Mouse (Mus musculus) retina, adult 2 months (tissue): Measurements from ENCODE around the gene Zkscan6.

Source experiments
- DNase-seq: peaks from one replicate; pipeline ENCODE4 v3.0.0-alpha.2; 2012; ENCODE audit warnings: low read depth, low spot score

Gene Zkscan6

DNA sequence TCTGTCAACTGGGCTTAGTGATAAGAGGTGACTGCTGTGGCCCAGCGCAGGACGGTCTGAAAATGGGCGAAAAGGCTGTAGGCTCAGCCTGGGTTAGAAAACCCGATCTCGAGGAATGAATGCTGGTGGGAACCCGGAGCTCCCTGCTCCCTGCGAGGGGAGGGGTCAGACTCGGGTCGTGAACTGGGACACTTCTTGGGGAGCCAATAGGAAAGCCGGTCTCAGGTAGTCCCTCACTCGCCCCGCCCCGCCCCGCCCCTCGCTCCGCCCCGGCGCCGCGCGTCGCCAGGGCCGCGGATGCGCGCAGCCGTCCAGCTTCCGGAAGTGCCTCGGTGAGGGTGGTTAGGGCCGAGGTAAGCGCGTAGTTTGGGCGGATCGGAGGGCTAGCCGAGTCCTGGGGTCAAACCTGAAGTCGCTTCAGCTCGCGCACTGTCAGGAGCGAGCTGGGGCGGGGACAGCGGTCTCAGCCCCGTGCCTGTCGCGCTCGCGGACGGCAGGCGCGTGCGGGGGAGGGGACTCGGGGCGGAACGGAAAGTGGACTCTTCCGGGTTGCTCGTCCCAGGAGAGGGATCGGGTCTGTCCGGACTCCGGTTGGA, at the start of gene Zkscan6:
Gene Zkscan6, plus strand, starts transcription at position 267 of the 596 bp plus-strand sequence.
- DNase-seq, result peak; percentile 84

- DNase-seq, result no peak
Measured at GRCm38 (mm10) chr11:65759350-65759749, 47.6 kb upstream of the Zkscan6 start.

GRCm38 (mm10) chr11:65760912-65761311, 46.1 kb upstream of the Zkscan6 start:
- no peak for DNase-seq

- no peak for DNase-seq
Measured at GRCm38 (mm10) chr11:65768445-65768844, 38.5 kb upstream of the Zkscan6 start.

DNA sequence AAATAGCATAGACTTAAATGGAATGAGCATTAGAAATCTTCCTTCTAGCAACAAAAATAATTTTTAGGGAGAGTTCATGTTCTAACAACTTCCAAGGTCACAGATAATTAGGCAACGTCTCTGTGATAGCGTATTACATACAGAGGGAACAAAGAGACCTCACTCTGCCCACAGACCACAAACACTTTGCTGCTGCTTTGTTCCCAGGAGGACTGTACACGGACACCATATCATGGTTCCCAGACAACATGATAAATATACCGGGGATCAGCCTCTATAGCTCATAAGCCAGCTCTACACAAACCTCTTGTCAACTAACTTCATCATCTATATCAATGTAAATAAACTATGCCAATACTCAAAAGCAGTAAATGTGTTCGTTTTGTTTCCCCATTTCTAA, 37.0 kb upstream of the Zkscan6 start:
- no peak for DNase-seq

GRCm38 (mm10) chr11:65771546-65771945, 35.4 kb upstream of the Zkscan6 start:
- no peak for DNase-seq

DNA sequence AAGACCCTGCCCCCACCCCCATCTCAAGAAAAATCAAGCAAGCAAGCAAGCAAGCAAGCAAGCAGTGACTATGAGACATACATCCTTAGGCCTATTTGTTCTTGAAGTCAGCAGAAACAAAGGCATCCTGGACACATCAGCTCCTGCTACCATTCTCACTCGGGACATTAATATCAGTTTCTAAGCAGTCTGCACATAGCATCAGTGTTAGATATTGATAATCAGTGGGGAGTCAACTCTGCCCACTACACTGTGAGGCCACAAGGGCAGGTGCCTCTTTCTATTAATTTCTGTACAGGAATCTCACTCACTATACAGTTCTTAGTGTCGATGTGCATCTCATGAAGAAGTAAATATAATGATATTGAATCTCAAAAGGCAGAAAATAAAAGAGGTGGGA, 33.4 kb upstream of the Zkscan6 start:
- no peak for DNase-seq

DNA sequence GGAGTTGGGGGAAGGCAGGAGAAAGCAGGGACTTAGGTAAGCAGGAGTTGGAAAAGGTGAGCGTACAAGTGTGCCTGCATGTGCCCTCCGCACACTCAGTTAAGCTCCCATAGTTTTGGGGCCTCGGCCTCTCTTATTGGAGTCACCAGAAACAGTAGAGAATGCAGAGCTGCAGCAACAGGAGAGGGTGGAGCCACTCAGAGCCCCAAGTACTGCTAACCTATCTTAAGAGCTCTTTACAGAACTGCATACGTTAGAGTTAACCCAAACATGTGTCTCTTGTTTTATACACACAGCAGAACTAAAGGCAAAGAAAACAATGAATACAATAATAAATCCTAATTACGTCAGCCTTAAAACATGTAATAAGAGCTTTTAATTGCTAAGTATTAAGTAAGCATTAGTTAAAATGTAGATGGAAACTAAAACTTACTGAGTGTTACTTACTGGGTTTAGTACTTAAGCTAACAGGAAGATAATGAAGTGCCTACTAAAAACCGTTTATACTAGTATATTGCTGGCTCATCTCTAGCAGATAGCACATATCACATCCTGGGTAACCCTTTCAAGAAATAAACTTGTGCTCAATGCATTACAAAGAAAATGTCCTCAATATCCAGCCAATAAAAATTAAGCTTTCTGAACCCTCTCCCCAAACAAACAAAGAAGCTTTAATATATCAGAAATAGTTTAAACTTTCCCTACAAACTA, 32.9 kb upstream of the Zkscan6 start:
- DNase-seq, result no peak

DNA sequence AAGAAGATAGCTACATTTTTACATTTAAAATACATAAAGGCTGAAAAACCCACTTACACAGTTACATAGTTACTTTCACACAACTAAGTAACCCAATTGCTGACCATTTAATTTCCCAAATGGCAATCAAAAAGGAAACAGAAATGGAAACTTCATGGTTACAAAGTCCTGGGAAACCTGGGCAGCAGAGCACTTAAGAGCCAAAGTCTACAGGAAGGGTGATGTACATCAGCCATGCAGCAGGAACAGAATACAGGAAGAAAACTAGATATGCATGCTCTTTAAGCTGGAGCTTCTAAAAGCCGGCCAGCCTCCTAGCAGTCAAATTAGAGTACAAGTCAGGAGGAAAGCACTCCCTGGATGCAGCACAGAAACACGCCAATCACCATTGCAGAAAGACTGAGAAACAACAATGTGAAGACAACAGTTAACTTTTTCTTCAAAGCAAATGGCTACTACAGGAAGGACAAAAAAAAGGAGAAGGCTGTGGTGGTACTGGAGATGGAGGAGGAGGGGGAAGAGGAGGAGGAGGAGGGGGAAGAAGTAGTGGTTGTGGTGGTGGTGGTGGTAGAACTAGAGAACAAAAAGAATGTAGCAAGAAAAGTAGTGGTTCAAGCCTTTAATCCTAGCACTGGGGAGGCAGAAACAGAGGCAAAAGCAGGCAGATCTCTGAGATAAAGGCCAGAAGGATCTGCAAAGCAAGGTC, 29.9 kb upstream of the Zkscan6 start:
- no peak for DNase-seq

GRCm38 (mm10) chr11:65777810-65778209, 29.2 kb upstream of the Zkscan6 start:
- DNase-seq, result no peak

DNA sequence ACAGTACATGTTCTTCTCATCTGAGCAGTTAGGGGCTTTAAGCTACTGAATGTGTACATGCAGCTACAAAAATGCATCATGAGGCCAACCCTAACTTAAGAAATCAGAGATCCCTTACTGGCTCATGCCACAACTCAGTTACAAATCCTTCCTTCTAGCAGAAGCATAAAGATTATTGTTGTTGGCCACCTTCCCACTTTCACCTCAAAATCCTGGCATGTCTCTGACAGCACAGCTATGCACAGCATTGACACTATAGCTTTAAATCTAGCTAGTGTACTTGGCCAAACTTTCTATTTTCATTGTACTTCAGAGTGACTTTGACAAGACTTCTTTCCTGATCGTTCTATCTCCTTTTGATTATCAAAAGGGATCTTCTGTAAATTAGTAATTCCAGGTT, 27.9 kb upstream of the Zkscan6 start:
- no peak for DNase-seq

- DNase-seq, result no peak
Measured at GRCm38 (mm10) chr11:65779578-65779977, 27.4 kb upstream of the Zkscan6 start.

DNA sequence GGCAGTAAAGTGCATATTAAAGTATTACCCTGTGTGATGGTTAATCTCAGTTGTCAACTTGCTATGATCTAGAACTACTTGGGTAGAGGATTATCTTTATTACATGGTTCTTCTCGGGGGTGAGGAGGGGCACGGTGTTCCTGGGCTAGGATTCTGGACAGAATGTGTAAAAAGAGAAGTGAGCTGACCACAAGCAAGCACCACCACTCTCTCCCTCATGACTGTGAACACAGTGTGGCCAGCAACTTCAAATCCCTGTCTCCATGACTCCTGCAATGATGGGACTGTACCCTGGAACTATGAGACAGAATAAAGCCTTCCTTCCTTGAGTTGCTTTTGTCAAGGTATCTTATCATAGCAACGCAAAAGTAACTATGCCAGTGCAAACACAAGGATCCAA, 25.4 kb upstream of the Zkscan6 start:
- no peak for DNase-seq

DNA sequence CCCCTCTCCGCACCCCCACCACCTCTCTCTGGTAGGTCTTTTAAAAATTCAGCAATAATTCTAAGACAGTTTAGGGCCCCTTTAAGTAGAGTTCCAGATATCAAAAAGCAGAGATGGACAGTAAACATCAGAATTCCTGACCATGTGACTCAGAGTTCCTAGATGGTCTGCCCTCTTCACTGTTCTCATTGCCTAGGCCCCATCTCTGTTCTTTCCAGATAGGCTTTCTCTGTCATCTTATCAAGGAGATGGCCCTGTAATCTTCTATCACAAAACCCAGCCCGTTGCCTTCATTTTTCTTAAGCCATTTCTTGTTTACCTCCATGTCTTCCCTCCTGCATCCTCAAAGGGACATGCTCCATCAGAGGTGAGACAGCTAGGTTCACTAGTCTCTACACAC, 20.8 kb upstream of the Zkscan6 start:
- DNase-seq, result no peak

DNA sequence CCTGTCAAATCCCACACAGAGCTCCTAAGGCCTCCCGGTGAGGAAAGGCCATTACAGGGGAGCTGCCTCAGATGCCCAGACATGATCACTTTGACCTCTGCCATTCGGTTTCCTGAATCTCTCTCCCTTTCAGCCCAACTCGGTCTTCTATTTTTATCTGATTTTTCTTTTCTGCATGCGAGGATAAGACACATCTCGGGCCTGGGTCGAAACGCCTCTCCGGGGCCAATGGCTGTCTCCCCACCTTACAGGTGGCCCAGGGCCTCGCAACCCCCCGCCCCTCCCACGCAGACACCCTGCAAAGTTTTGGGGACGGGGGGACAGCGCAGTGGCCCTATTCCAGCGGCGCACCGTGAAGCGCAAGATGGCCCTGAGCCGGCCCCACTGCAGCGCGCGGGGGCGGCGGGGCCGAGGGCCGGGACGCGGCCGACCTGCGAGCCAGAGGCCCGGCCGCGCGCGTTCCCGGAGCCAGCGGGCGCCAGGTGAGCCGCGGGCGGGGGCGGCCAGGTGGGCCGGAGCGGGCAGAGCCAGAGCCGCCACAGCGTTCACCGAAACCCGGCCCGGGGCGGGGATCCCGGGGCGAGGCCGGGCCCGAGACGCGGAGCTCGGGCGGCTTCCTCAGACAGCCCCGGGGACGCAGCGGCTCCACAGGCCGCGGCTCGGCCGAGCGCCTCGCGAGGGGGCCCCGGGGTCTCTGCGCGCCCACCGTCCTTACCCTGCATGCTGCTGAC, 19.4 kb upstream of the Zkscan6 start:
- peak; percentile 6 for DNase-seq

GRCm38 (mm10) chr11:65788154-65788553, 18.8 kb upstream of the Zkscan6 start, which contains the start of gene Map2k4:
Gene Map2k4, minus strand, starts transcription at chr11:65788297.
- peak; percentile 82 for DNase-seq

GRCm38 (mm10) chr11:65794428-65795219, 12.4 kb upstream of the Zkscan6 start:
- no peak for DNase-seq

DNA sequence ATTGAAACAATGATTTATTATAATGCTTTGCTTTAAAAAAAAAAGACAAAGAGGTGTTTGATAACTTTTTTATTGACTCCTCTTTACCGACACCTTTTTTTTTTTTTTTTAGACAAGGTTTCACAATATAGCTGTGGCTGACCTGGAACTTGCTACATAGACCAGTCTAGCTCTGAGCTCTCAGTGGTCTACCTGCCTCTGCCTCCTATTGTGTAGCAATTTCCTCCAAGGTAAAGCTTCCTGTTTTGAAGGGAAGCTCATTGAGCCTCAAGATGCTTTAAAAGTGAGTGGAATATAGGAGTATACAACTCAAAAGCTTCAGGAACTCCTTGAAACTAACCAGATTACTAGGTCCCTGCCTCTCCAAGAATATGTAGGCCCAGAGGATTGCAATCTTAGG, 11.1 kb upstream of the Zkscan6 start:
- DNase-seq, result no peak

DNA sequence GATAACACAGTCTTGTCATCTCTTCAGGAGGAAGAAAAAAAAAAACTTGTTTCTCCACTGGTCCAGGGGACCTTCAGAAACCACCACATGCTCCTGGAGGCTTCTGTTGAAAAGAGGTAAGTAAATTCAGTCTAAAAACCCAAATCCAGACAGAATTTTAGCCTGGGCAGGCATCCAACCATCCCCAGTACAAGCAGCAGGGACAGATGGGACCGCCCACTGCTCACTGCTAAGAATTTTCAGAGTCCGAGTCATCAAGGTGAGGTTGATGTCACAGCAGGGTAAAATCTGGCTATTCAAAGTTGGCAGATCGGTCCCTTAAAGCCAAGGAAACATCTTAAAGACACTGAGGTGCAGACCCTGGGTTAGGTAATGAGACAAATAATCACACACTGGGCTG, 5.1 kb upstream of the Zkscan6 start:
- DNase-seq, result no peak

- DNase-seq, result no peak
Measured at GRCm38 (mm10) chr11:65806321-65806904, 562 bp upstream of the Zkscan6 start.

GRCm38 (mm10) chr11:65807601-65808000, 626 bp downstream of the Zkscan6 start:
- no peak for DNase-seq
